Mouse (Mus musculus): Measurements from ENCODE around the gene Spsb2. TPM values are rescaled to one million over a fixed set of nuclear protein-coding genes. Genes with fewer than 3 reads are reported as not detected.

Gene Spsb2
- total RNA-seq, 2 experiments from 2014 or later, result 5.1 to 14.0 TPM

GRCm38 (mm10) chr6:124854647-124855046 lies 46.2 kb downstream of the Spsb2 start:
- ATAC-seq (ENCODE audit: poor library complexity, severe bottlenecking), result no peak

GRCm38 (mm10) chr6:124856321-124856720 lies 47.9 kb downstream of the Spsb2 start:
- ATAC-seq (ENCODE audit: poor library complexity, severe bottlenecking), result no peak

GRCm38 (mm10) chr6:124856916-124857839 lies 48.7 kb downstream of the Spsb2 start, which contains the start of gene P3h3:
TSS of gene P3h3 (minus strand) at chr6:124857752.
- ATAC-seq (ENCODE audit: poor library complexity, severe bottlenecking), result peak; percentile 86

- no peak for ATAC-seq (ENCODE audit: poor library complexity, severe bottlenecking)
Measured at GRCm38 (mm10) chr6:124857840-124858530, 49.5 kb downstream of the Spsb2 start.

GRCm38 (mm10) chr6:124858561-124859318 lies 50.3 kb downstream of the Spsb2 start:
- no peak for ATAC-seq (ENCODE audit: poor library complexity, severe bottlenecking)

GRCm38 (mm10) chr6:124859725-124860124 lies 51.3 kb downstream of the Spsb2 start:
- peak; percentile 67 for ATAC-seq (ENCODE audit: poor library complexity, severe bottlenecking)

Other genes with a start within 250 kb of the Spsb2 start
- gene C1rb, start 238.4 kb upstream of the Spsb2 start, total RNA-seq (2015), result not detected in 2 replicates
- gene C1rb, start 238.4 kb upstream of the Spsb2 start, total RNA-seq (2017), result not detected in 2 replicates
- gene C1s2, start 172.6 kb upstream of the Spsb2 start, total RNA-seq (2015), result not detected in 2 replicates
- 0.16 TPM in 1 of 2 replicates, not detected in the other for gene C1s2, start 172.6 kb upstream of the Spsb2 start, total RNA-seq (2017)
- 32.8 and 48.3 TPM in 2 replicates for gene Lpcat3, start 145.6 kb upstream of the Spsb2 start, total RNA-seq (2015)
- gene Lpcat3, start 145.6 kb upstream of the Spsb2 start, total RNA-seq (2017), result 22.4 and 24.8 TPM in 2 replicates
- gene Emg1, start 96.5 kb upstream of the Spsb2 start, total RNA-seq (2015), result 144 and 179 TPM in 2 replicates
- 170 and 206 TPM in 2 replicates for gene Emg1, start 96.5 kb upstream of the Spsb2 start, total RNA-seq (2017)
- gene Phb2, start 96.3 kb upstream of the Spsb2 start, total RNA-seq (2015), result 99.5 and 115 TPM in 2 replicates
- 152 and 160 TPM in 2 replicates for gene Phb2, start 96.3 kb upstream of the Spsb2 start, total RNA-seq (2017)
- gene Ptpn6, start 69.9 kb upstream of the Spsb2 start, total RNA-seq (2015), result 308 and 336 TPM in 2 replicates
- 1,009 and 1,024 TPM in 2 replicates for gene Ptpn6, start 69.9 kb upstream of the Spsb2 start, total RNA-seq (2017)
- gene Grcc10, start 67.3 kb upstream of the Spsb2 start, total RNA-seq (2015), result 177 and 203 TPM in 2 replicates
- gene Grcc10, start 67.3 kb upstream of the Spsb2 start, total RNA-seq (2017), result 121 and 136 TPM in 2 replicates
- not detected in 2 replicates for gene Gm45234, start 52.6 kb upstream of the Spsb2 start, total RNA-seq (2015)
- not detected in 2 replicates for gene Gm45234, start 52.6 kb upstream of the Spsb2 start, total RNA-seq (2017)
- 25.7 and 29.8 TPM in 2 replicates for gene Atn1, start 52.1 kb upstream of the Spsb2 start, total RNA-seq (2015)
- 3.0 and 10.9 TPM in 2 replicates for gene Atn1, start 52.1 kb upstream of the Spsb2 start, total RNA-seq (2017)
- gene Eno2, start 39.0 kb upstream of the Spsb2 start, total RNA-seq (2015), result not detected in 2 replicates
- not detected in 2 replicates for gene Eno2, start 39.0 kb upstream of the Spsb2 start, total RNA-seq (2017)
- not detected in 2 replicates for gene Lrrc23, start 28.9 kb upstream of the Spsb2 start, total RNA-seq (2015)
- 0.26 and 3.9 TPM in 2 replicates for gene Lrrc23, start 28.9 kb upstream of the Spsb2 start, total RNA-seq (2017)
- 134 and 144 TPM in 2 replicates for gene Tpi1, start 5.6 kb downstream of the Spsb2 start, total RNA-seq (2015)
- 93.8 and 113 TPM in 2 replicates for gene Tpi1, start 5.6 kb downstream of the Spsb2 start, total RNA-seq (2017)
- gene Usp5, start 20.8 kb downstream of the Spsb2 start, total RNA-seq (2015), result 31.8 and 32.7 TPM in 2 replicates
- gene Usp5, start 20.8 kb downstream of the Spsb2 start, total RNA-seq (2017), result 56.3 and 58.5 TPM in 2 replicates
- 160 and 180 TPM in 2 replicates for gene Cdca3, start 20.9 kb downstream of the Spsb2 start, total RNA-seq (2015)
- gene Cdca3, start 20.9 kb downstream of the Spsb2 start, total RNA-seq (2017), result 168 and 185 TPM in 2 replicates
- not detected in 2 replicates for gene Gnb3, start 31.6 kb downstream of the Spsb2 start, total RNA-seq (2015)
- gene Gnb3, start 31.6 kb downstream of the Spsb2 start, total RNA-seq (2017), result not detected in 2 replicates
- 0.09 and 0.14 TPM in 2 replicates for gene P3h3, start 49.1 kb downstream of the Spsb2 start, total RNA-seq (2015)
- 0.61 TPM in 1 of 2 replicates, not detected in the other for gene P3h3, start 49.1 kb downstream of the Spsb2 start, total RNA-seq (2017)
- gene Gpr162, start 55.3 kb downstream of the Spsb2 start, total RNA-seq (2015), result not detected in 2 replicates
- gene Gpr162, start 55.3 kb downstream of the Spsb2 start, total RNA-seq (2017), result 0.33 TPM in 1 of 2 replicates, not detected in the other
- gene Cd4, start 79.6 kb downstream of the Spsb2 start, total RNA-seq (2015), result 0.09 and 0.71 TPM in 2 replicates
- gene Cd4, start 79.6 kb downstream of the Spsb2 start, total RNA-seq (2017), result 0.20 and 0.37 TPM in 2 replicates
- gene Lag3, start 103.0 kb downstream of the Spsb2 start, total RNA-seq (2015), result 1.2 TPM in 2 replicates
- 0.44 and 1.4 TPM in 2 replicates for gene Lag3, start 103.0 kb downstream of the Spsb2 start, total RNA-seq (2017)
- gene Ptms, start 111.4 kb downstream of the Spsb2 start, total RNA-seq (2015), result 129 and 159 TPM in 2 replicates
- 195 and 207 TPM in 2 replicates for gene Ptms, start 111.4 kb downstream of the Spsb2 start, total RNA-seq (2017)
- 73.6 and 82.9 TPM in 2 replicates for gene Mlf2, start 122.7 kb downstream of the Spsb2 start, total RNA-seq (2015)
- 50.9 and 70.6 TPM in 2 replicates for gene Mlf2, start 122.7 kb downstream of the Spsb2 start, total RNA-seq (2017)
- 35.4 and 37.2 TPM in 2 replicates for gene Cops7a, start 156.9 kb downstream of the Spsb2 start, total RNA-seq (2015)
- gene Cops7a, start 156.9 kb downstream of the Spsb2 start, total RNA-seq (2017), result 19.4 and 25.7 TPM in 2 replicates
- gene Pianp, start 188.0 kb downstream of the Spsb2 start, total RNA-seq (2015), result not detected in 2 replicates
- gene Pianp, start 188.0 kb downstream of the Spsb2 start, total RNA-seq (2017), result not detected in 2 replicates
- 67.0 and 70.0 TPM in 2 replicates for gene Zfp384, start 200.5 kb downstream of the Spsb2 start, total RNA-seq (2015)
- gene Zfp384, start 200.5 kb downstream of the Spsb2 start, total RNA-seq (2017), result 34.1 and 36.0 TPM in 2 replicates
- 33.0 and 35.7 TPM in 2 replicates for gene Ing4, start 231.1 kb downstream of the Spsb2 start, total RNA-seq (2015)
- gene Ing4, start 231.1 kb downstream of the Spsb2 start, total RNA-seq (2017), result 63.3 and 63.9 TPM in 2 replicates
- 9.0 and 14.2 TPM in 2 replicates for gene Acrbp, start 241.0 kb downstream of the Spsb2 start, total RNA-seq (2015)
- 3.4 and 8.8 TPM in 2 replicates for gene Acrbp, start 241.0 kb downstream of the Spsb2 start, total RNA-seq (2017)